Mouse (Mus musculus) pancreas, adult 10 weeks (tissue): Measurements from ENCODE around the gene Rpl5. TPM values are rescaled to one million over a fixed set of nuclear protein-coding genes. Genes with fewer than 3 reads are reported as not detected.

Source experiments
- polyA plus RNA-seq: library from polyadenylated mRNA; stranded (reverse); fragments of 350-450 nt; fragmentation: Illumina TruSeq; extraction: RNeasy Lipid Tissue Mini Kit (QIAGEN cat#74804); gene quantifications from one replicate; pipeline ENCODE4 v1.2.3, GENCODE M21; 2015; ENCODE audit warnings: low read depth, low replicate concordance; ENCODE audit not compliant: insufficient read depth

Gene Rpl5
- polyA plus RNA-seq, result 308 TPM

GRCm38 (mm10) chr5:107900206-107901013 is at the start of gene Rpl5:
Gene Rpl5, plus strand, starts transcription at chr5:107900502.

GRCm38 (mm10) chr5:107874561-107875260 is 25.6 kb upstream of the Rpl5 start, which contains the start of gene Evi5:
Gene Evi5, minus strand, starts transcription at chr5:107875107.

Other genes with a start within 250 kb of the Rpl5 start
- gene Gfi1, start 174.5 kb upstream of the Rpl5 start, polyA plus RNA-seq, result 7.1 TPM
- gene Ube2d2b, start 70.4 kb upstream of the Rpl5 start, polyA plus RNA-seq, result not detected
- 7.3 TPM for gene Evi5, start 25.4 kb upstream of the Rpl5 start, polyA plus RNA-seq
- gene Fam69a, start 86.6 kb downstream of the Rpl5 start, polyA plus RNA-seq, result 3.0 TPM
- 5.6 TPM for gene Mtf2, start 165.2 kb downstream of the Rpl5 start, polyA plus RNA-seq
- 8.1 TPM for gene Tmed5, start 232.1 kb downstream of the Rpl5 start, polyA plus RNA-seq
- not detected for gene Ccdc18, start 232.4 kb downstream of the Rpl5 start, polyA plus RNA-seq